Mouse (Mus musculus) right cerebral cortex, postnatal 25 days (tissue): ENCODE data around the gene Phc2.
"Not testable (repeated sequence)": the region's sequence is repeated elsewhere in the genome, so short reads cannot be mapped to it uniquely, and the experiment has no call there.

Experiments
- DNase-seq: peaks from one replicate; pipeline ENCODE4 v3.0.0; 2022

Phc2 gene

GRCm38 (mm10) chr4:128646762-128647161, 7.7 kb upstream of the Phc2 start:
- no peak for DNase-seq

GRCm38 (mm10) chr4:128648567-128649255, 5.8 kb upstream of the Phc2 start:
- DNase-seq: no peak

GRCm38 (mm10) chr4:128651530-128651929, 3.0 kb upstream of the Phc2 start:
- DNase-seq: no peak

- no peak for DNase-seq
These were observed 1.8 kb upstream of the Phc2 start for GRCm38 (mm10) chr4:128652584-128653298.

- DNase-seq: no peak
These were observed 944 bp downstream of the Phc2 start for GRCm38 (mm10) chr4:128655446-128655845.

GRCm38 (mm10) chr4:128660196-128660595, 5.7 kb downstream of the Phc2 start:
- no peak for DNase-seq

GRCm38 (mm10) chr4:128661063-128661462, 6.6 kb downstream of the Phc2 start:
- DNase-seq: no peak

GRCm38 (mm10) chr4:128664002-128664401, 9.5 kb downstream of the Phc2 start:
- DNase-seq: no peak

GRCm38 (mm10) chr4:128666362-128666761, 11.9 kb downstream of the Phc2 start:
- not testable (repeated sequence) for DNase-seq

GRCm38 (mm10) chr4:128667195-128667594, 12.7 kb downstream of the Phc2 start:
- not testable (repeated sequence) for DNase-seq

- DNase-seq: no peak
These were observed 14.7 kb downstream of the Phc2 start for GRCm38 (mm10) chr4:128669229-128669628.

GRCm38 (mm10) chr4:128670566-128671191, 16.2 kb downstream of the Phc2 start:
- no peak for DNase-seq

GRCm38 (mm10) chr4:128672494-128672893, 18.0 kb downstream of the Phc2 start:
- peak; percentile 0 for DNase-seq

- DNase-seq: no peak
These were observed 24.2 kb downstream of the Phc2 start for GRCm38 (mm10) chr4:128678564-128679217.

- DNase-seq: no peak
These were observed 26.6 kb downstream of the Phc2 start for GRCm38 (mm10) chr4:128681126-128681525.

GRCm38 (mm10) chr4:128682281-128682680, 27.8 kb downstream of the Phc2 start:
- peak; percentile 35 for DNase-seq

GRCm38 (mm10) chr4:128683706-128684105, 29.2 kb downstream of the Phc2 start:
- no peak for DNase-seq

GRCm38 (mm10) chr4:128684108-128684507, 29.6 kb downstream of the Phc2 start:
- DNase-seq: no peak

GRCm38 (mm10) chr4:128688513-128688913, 34.0 kb downstream of the Phc2 start:
- no peak for DNase-seq

GRCm38 (mm10) chr4:128688976-128689375, 34.5 kb downstream of the Phc2 start:
- peak; percentile 63 for DNase-seq

GRCm38 (mm10) chr4:128689739-128690304, 35.3 kb downstream of the Phc2 start:
- peak; percentile 3 for DNase-seq

GRCm38 (mm10) chr4:128691195-128691594, 36.7 kb downstream of the Phc2 start:
- DNase-seq: peak; percentile 1
